Mouse (Mus musculus): ENCODE measurements at regions not wholly inside any gene's neighbourhood (a gene's known extent, or its start where the extent isn't known, plus 50 kb on each side); places are given as distances from the start of the nearest gene placed in this dataset.

GRCm38 (mm10) chr1:61288185-61288584 lies 310.5 kb downstream of the Icos start:
- TF ChIP-seq CTCF (IDR thresholded peaks at IDR 0.05; ENCODE audit: low read depth) (no peak), EP300 (IDR thresholded peaks at IDR 0.05; ENCODE audit: low read depth) (no peak)
